Mouse (Mus musculus) cerebellum, adult 9-11 months (tissue): ENCODE results near the gene Slc6a18.

Experiments
- DNase-seq: peaks from one replicate; pipeline ENCODE4 v3.0.0; 2022

The Slc6a18 gene

DNA sequence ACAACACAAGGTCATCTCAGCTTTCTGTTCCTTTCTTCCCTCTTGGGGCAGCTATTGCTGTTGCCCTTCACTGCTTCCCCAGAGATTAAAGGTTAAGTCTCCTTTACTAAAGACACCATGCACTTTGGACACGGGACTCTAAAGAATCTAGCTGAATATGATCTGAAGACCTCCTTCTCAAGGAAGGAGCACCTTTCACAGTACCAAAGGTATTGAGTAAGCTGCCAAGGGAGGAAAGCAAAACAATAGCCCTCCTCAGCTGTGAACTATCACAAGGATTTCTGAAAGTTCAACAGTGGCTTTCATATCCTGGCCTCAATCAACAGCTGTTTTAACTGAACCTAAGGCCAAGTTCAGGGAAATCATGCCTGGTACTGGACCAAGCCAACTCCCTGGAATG, 6.6 kb upstream of the Slc6a18 start:
- no peak for DNase-seq

DNA sequence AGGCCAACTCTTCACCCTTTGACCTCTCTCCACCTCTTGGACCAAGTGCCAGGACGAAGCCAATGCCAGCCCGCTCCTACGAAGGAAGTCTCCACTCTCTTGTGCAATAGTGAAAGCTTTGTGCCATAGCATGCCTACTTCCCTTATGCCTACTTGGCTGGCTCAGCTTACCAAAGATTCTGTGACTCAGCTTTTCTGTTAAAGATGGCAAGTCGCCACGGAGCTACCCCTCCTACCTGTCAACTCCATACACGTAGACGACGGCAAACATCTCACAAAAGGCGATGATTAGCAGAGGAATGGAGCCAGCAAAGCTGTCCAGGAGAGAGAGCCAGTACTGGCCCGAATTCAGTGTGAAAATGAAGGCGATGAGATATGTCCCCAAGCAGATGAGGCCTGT, 5.9 kb upstream of the Slc6a18 start:
- no peak for DNase-seq

DNA sequence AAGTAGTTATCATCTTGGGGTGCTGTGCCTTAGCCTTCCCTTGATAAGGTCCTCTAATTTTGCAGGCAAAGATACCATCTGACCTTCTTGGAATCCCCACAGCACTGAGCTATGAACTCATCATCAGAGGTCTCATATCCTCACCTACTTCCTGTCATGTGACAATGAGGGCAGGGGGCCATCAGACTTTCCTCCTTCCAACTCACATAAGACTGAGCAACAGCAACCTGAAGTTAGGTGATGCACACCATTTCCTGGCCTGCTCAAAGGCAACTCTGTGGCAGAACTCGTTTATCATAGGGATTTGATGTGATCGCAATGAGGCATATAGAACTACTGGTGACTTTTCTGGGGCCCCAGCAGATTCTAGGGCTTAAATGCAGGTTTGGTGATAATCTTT, 4.4 kb upstream of the Slc6a18 start:
- no peak for DNase-seq

- no peak for DNase-seq
These were observed 2.6 kb upstream of the Slc6a18 start for GRCm38 (mm10) chr13:73680394-73680793.

DNA sequence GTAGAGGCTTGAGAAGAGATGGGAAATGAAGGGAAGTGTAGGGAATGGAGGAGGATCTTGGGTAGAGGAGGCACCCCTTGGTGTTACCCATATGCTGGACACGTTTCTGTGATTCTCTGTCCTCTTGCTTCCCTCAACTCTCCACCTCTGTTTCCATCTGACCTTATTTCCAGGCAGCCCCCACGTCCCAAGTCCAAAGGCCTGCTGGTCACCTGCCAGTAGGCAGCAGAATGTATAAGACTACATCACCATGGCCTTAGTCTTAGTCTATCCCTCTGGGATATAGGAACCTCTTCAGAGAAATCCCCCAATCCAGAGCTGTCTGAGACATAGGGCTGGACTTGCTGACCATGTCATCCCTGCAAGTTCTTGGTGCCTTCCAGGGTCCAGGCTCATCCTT, 1.5 kb upstream of the Slc6a18 start:
- no peak for DNase-seq

- no peak for DNase-seq
These were observed 2.7 kb downstream of the Slc6a18 start for GRCm38 (mm10) chr13:73675161-73675560.

- DNase-seq = no peak
These were observed 17.6 kb downstream of the Slc6a18 start for GRCm38 (mm10) chr13:73660163-73660695.

- no peak for DNase-seq
These were observed 18.9 kb downstream of the Slc6a18 start for GRCm38 (mm10) chr13:73658953-73659352.

DNA sequence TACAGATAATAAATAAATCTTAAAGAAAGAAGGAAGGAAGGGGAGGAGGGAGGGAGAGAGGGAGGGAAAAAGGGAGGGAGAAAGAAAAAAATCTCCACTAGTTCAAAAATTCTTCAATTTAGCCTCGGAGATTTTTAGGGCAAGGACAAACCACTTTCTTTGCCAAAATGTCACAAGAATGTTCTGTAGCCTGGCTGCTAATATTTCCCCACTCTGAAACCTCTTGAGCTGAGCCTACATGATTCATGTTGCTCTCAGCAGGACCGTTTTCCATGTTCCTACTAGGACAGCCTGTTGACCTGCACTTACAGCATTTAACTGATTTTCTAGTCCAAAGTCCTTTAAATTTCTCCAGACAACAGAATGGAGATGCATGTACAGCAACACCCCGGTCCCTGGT, 22.8 kb downstream of the Slc6a18 start:
- no peak for DNase-seq

DNA sequence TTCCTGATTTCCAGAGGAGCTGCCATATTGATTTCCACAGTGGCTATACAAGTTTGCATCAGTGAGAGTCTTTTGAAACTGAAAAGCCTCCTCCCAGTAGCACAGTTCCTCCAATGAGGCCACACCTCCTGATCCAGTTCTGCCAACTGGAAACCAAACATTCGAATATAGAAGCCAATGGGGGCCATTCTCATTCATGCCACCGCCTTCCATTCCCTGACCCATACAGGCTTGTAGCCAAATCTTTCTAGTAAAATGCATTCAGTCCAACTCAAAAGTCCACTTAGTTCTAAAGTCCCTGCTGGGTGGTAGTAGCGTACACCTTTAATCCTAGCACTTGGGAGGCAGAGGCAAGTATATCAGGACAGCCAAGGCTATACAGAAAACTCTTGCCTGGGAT, 24.6 kb downstream of the Slc6a18 start:
- no peak for DNase-seq

DNA sequence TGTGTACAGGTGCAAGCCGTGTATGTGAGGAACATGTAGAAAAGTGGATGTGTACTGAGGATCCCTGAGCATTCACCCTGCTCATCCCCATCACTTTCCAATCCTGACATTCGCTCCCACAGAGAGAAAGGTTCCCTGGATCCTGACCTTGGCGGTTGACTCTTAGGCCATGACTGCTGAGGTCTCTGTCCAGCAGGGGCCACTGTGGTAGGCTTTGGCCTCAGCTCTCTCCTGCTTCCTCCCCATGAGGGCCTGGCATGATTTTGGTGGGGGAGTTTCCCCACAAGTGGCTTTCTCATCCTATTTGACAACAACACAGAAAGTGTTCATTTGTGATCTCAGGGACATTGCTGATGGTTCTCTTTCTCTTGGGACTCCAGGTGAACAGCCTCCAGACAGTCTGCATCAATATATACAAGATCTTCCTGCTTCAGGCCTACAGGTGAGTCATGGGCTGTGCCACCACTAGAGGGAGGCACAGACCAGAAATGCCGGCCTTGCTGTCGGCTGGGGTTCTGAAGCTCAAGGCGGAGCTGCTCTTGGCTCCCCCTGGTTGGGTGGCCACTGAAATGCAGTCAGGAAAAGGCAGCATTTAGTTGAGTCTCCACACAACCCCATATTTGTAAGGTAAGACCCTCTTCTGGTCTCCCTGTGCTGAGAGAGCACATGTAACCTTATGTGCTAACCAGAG, 31.3 kb downstream of the Slc6a18 start:
- DNase-seq = no peak

DNA sequence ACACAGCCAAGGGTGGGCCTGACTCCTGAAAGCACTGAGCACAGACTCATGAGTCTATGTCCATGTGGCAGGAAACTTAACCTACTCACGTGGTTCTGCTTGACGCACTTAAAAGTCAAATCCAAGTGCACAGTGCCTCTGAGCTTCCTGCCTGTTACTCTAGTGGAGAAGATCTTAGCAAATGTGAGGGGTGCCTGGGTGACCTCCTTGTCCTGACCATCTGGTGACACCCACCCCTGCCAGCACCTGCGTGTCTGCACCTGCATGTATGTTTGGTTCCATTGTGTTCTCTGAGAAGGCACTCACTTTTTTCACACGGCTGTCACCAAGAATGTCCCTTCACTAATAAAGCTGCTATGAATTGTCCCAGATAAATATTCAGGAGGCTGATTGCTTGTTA, 36.5 kb downstream of the Slc6a18 start:
- no peak for DNase-seq

DNA sequence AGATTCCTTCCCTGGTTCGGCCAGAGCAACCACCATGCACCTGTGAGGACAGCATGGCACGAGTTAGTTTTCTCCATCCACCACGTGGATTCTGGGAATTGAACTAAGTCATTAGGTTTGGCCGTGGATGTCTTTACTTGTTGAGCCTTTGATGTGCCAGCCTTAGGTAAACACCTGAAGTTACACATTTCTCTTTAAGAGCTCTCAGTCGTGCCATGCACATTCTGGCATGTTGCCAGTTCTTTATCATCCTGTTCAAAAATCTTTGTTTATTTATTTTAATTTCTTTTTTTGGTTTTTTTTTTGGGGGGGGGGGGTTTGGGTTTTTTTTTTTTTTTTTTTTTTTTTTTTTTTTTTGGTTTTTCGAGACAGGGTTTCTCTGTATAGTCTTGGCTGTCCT, 40.0 kb downstream of the Slc6a18 start:
- DNase-seq = no peak

- no peak for DNase-seq
These were observed 46.0 kb downstream of the Slc6a18 start for GRCm38 (mm10) chr13:73631837-73632236.

DNA sequence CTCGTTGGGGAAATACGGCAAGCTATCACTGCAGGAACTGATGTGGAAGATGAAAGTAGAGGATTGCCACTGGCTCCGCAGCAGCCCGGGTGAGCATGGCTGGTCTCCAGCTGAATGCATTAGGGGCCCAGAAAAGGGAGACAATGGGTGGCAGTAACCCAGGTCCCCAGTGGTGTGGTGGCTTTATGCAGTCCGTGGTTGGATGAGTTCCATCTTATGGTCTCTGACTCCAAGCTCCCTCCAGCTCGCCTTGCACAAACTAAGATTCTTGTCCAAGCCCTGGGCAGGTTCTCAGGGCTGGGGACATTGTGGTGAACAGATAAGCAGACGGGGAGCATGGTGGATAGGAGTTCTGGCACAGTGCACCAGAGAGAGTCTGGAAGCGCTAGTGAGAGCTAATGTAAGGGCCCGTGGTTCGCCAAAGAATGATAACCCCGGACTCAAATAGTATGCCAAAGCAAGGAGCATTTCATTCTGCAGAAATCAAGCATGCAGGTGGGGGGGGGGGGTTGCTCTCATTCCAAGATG, 49.2 kb downstream of the Slc6a18 start:
- no peak for DNase-seq

GRCm38 (mm10) chr13:73626745-73627549, 50.9 kb downstream of the Slc6a18 start, which contains the start of gene Tert:
TSS of gene Tert (plus strand) at chr13:73626911.
- peak; percentile 41 for DNase-seq

GRCm38 (mm10) chr13:73626410-73626744, 51.4 kb downstream of the Slc6a18 start:
- DNase-seq = no peak

GRCm38 (mm10) chr13:73620637-73621036, 57.2 kb downstream of the Slc6a18 start:
- DNase-seq = no peak

DNA sequence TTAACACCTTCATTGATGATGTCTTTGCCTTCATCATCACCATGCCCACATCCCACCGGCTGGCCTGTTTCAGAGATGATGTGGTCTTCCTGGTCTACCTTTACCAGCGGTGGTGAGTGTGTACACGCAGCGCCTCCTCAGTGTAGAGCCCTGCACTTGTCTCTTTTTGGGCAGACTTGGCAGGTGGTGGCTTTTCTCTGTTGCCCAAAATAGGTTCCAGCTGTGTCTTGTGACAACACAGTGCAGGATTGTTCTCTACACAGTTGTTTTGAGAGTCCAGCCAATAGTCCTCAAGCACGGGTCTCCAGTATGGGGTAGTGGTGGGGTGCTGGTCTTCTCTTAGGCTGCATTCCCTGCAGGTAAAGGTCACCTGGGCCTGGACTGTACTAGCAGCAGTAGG, 59.4 kb downstream of the Slc6a18 start:
- DNase-seq = no peak
